In the genomic region with DNA sequence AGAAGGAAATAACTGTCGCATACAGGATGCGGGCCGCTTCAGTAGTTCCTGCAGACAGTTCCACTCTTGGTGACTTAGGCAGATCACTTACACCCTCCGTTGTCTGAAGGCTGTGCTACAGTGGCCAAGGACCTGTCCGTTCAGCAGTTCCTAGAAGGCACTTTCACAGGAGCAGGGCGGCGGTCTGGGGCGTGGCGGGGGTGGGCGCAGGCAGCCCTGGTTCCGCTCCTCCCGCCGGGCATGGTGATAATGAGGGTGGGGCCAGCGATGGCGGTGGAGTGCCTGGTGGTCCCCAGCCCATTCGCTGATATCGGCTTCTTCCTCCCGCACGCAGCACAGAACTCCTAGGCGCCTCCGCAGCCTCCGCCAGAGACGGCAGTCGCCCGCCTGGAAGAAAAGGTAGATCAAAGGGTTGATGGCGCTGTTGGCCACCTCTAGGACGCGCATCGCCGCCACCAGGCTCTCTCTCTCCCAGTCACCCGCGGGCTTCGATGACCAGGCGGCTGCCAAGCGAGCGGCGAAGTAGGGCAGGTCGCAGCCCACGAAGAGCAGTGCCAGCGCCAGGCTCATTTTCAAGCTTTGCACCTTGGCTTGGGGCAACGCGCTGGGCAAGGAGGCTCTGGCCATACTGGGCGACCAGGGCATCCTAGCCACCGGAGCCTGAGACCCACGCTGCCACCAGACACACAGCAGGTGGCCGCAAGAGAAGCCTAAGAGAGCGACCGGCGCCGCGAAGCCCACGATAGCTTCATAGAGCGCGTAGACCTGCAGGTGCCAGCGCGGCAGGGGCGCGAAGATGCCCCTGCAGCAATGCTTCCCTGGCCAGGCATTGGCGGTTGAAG, we compare ENCODE assay signal across 9 mouse cellular contexts. TPM values are rescaled to one million over a fixed set of nuclear protein-coding genes. Genes with fewer than 3 reads are reported as not detected.
DNase-seq lines count a peak whose midpoint lies in the region; ATAC-seq and TF ChIP-seq lines count a peak whose summit lies in the region.
"Had no signal": no experiment of that assay in that cellular context is flagged by ENCODE, and none has a peak within 500 bp of the region (broad histone marks: within the 10 kb centered on the region; RNA-seq: fewer than 3 reads in every experiment).

No protein-coding gene starts in this region.

- peak; percentile 54; the same call in 1 of the 2 replicates for ATAC-seq in embryonic facial prominence, embryonic 15.5 days (ENCODE audit: insufficient number of reproducible peaks, low FRiP score, low TSS enrichment, low read depth)
- peak; percentile 91 for ATAC-seq in liver, embryonic 16.5 days (ENCODE audit: low read depth)
- peak; percentile 76 for ATAC-seq in neural tube, embryonic 13.5 days (ENCODE audit: low read depth)

- WGBS in embryonic facial prominence, embryonic 15.5 days, result 1% methylated on average over 59 of the region's 59 CpGs
- under 1% methylated on average over 59 of the region's 59 CpGs for WGBS in liver, embryonic 16.5 days (ENCODE audit: insufficient replicate concordance)
- WGBS in neural tube, embryonic 13.5 days, result 1% methylated on average over 59 of the region's 59 CpGs

- H3K4me2 ChIP-seq in embryonic facial prominence, embryonic 15.5 days (replicated peaks), result peak overlapping the region; percentile 91
- peak overlapping the region; percentile 100 for H3K4me2 ChIP-seq in liver, embryonic 16.5 days (ENCODE audit: low read depth, low read length)
- peak overlapping the region; percentile 99 for H3K4me2 ChIP-seq in neural tube, embryonic 13.5 days

- no peak overlapping the region for H3K27ac ChIP-seq in bone marrow macrophage, adult 2 months (ENCODE audit: insufficient read depth, low read depth, low read length)
- H3K27ac ChIP-seq in embryonic facial prominence, embryonic 15.5 days (replicated peaks), result no peak overlapping the region
- peak overlapping the region; percentile 74 for H3K27ac ChIP-seq in liver, embryonic 16.5 days (ENCODE audit: low read length)
- H3K27ac ChIP-seq in neural tube, embryonic 13.5 days (replicated peaks), result peak overlapping the region; percentile 28; the same call in 1 of the 2 replicates

- intact Hi-C loops in heart, postnatal 14 days (cut with DNase I), result loop anchor here (10.0 kb wide), 1 partner anchor 71 kb away; no protein-coding TSS in a partner anchor

- H3K9me3 ChIP-seq in embryonic facial prominence, embryonic 15.5 days (replicated peaks), result no peaks in the 10 kb centered on the region
- H3K9me3 ChIP-seq in liver, embryonic 16.5 days (replicated peaks; ENCODE audit: control insufficient read depth, low read length), result no peaks in the 10 kb centered on the region
- H3K9me3 ChIP-seq in neural tube, embryonic 13.5 days, result no peaks in the 10 kb centered on the region

- H3K27me3 ChIP-seq in embryonic facial prominence, embryonic 15.5 days, result peaks cover 47% of the 10 kb centered on the region
- H3K27me3 ChIP-seq in liver, embryonic 16.5 days (ENCODE audit: control insufficient read depth, insufficient read depth, low read depth, low read length), result peaks cover 19% of the 10 kb centered on the region
- peaks cover 54% of the 10 kb centered on the region for H3K27me3 ChIP-seq in neural tube, embryonic 13.5 days

- H3K9ac ChIP-seq in embryonic facial prominence, embryonic 15.5 days, result no peak overlapping the region
- H3K9ac ChIP-seq in liver, embryonic 16.5 days (ENCODE audit: low read depth, low read length), result peak overlapping the region; percentile 59
- H3K9ac ChIP-seq in neural tube, embryonic 13.5 days, result peak overlapping the region; percentile 73

- DNase-seq in B cell, adult 2 months, result peak; percentile 28 to 34
- peak; percentile 7 to 8 for DNase-seq in heart, postnatal 14 days
- DNase-seq in kidney, postnatal 4 days, result peak; percentile 29 to 59
- DNase-seq in thymus, postnatal 36 days, result peak; percentile 4 to 12

- TF ChIP-seq CTCF in bone marrow macrophage, adult 2 months (IDR thresholded peaks at IDR 0.05; ENCODE audit: low read depth, low read length), result no peak

- peaks cover 6% of the 10 kb centered on the region for H3K4me1 ChIP-seq in bone marrow macrophage, adult 2 months (ENCODE audit: control insufficient read depth, insufficient read depth, low read length)
- peaks cover 16% of the 10 kb centered on the region for H3K4me1 ChIP-seq in embryonic facial prominence, embryonic 15.5 days
- H3K4me1 ChIP-seq in liver, embryonic 16.5 days (ENCODE audit: control insufficient read depth, low read depth, low read length), result peaks cover 26% of the 10 kb centered on the region
- peaks cover 19% of the 10 kb centered on the region for H3K4me1 ChIP-seq in neural tube, embryonic 13.5 days (replicated peaks)

- no peak for TF ChIP-seq POLR2A in bone marrow macrophage, adult 2 months (IDR thresholded peaks at IDR 0.05; ENCODE audit: borderline replicate concordance, low read depth, low read length)

- peak overlapping the region; percentile 61 for H3K4me3 ChIP-seq in bone marrow macrophage, adult 2 months (ENCODE audit: insufficient read depth, low read length)
- peak overlapping the region; percentile 47 for H3K4me3 ChIP-seq in embryonic facial prominence, embryonic 15.5 days (replicated peaks)
- peak overlapping the region; percentile 70 for H3K4me3 ChIP-seq in liver, embryonic 16.5 days (ENCODE audit: low read depth, low read length)
- peak overlapping the region; percentile 58 for H3K4me3 ChIP-seq in neural tube, embryonic 13.5 days

- no peaks in the 10 kb centered on the region for H3K36me3 ChIP-seq in embryonic facial prominence, embryonic 15.5 days
- no peaks in the 10 kb centered on the region for H3K36me3 ChIP-seq in liver, embryonic 16.5 days (ENCODE audit: control insufficient read depth, insufficient read depth)
- H3K36me3 ChIP-seq in neural tube, embryonic 13.5 days, result no peaks in the 10 kb centered on the region

RNA-seq across cellular contexts. Expression of a gene that starts 1.2 kb away (rescaled TPM):
- polyA plus RNA-seq in bone marrow macrophage, adult 2 months (2012; ENCODE audit: insufficient read depth, insufficient read length, missing spikeins), result not detected in 2 replicates
- polyA plus RNA-seq in embryonic facial prominence, embryonic 15.5 days (2015; fragmentation: Nextera tagmentation; extraction: Ambion mirVana), result not detected in 2 replicates
- not detected for total RNA-seq in heart, postnatal 14 days (2021)
- 1.8 TPM in 2 replicates for polyA plus RNA-seq in liver, embryonic 16.5 days (2015; fragmentation: Nextera tagmentation; extraction: Ambion mirVana)
- polyA plus RNA-seq in neural tube, embryonic 13.5 days (2015; fragmentation: Nextera tagmentation; extraction: Ambion mirVana), result 3.2 and 4.0 TPM in 2 replicates
- total RNA-seq: adrenal gland, adult 18-20 months had no signal

RNA-seq across cellular contexts. Expression of a gene that starts 37.1 kb away (rescaled TPM):
- polyA plus RNA-seq in bone marrow macrophage, adult 2 months (2012; ENCODE audit: insufficient read depth, insufficient read length, missing spikeins), result 15.3 and 24.7 TPM in 2 replicates
- 18.8 and 20.2 TPM in 2 replicates for polyA plus RNA-seq in embryonic facial prominence, embryonic 15.5 days (2015; fragmentation: Nextera tagmentation; extraction: Ambion mirVana)
- total RNA-seq in heart, postnatal 14 days (2021), result 10 to 100 TPM; 10.3 to 10.7 TPM
- polyA plus RNA-seq in liver, embryonic 16.5 days (2015; fragmentation: Nextera tagmentation; extraction: Ambion mirVana), result 120 and 140 TPM in 2 replicates
- 17.9 and 18.8 TPM in 2 replicates for polyA plus RNA-seq in neural tube, embryonic 13.5 days (2015; fragmentation: Nextera tagmentation; extraction: Ambion mirVana)

RNA-seq across cellular contexts. Expression of a gene that starts 42.8 kb away (rescaled TPM):
- 23.0 and 26.7 TPM in 2 replicates for polyA plus RNA-seq in bone marrow macrophage, adult 2 months (2012; ENCODE audit: insufficient read depth, insufficient read length, missing spikeins)
- 7.8 and 9.6 TPM in 2 replicates for polyA plus RNA-seq in embryonic facial prominence, embryonic 15.5 days (2015; fragmentation: Nextera tagmentation; extraction: Ambion mirVana)
- 1 to 10 TPM; 4.4 to 5.2 TPM for total RNA-seq in heart, postnatal 14 days (2021)
- 2.5 and 2.9 TPM in 2 replicates for polyA plus RNA-seq in liver, embryonic 16.5 days (2015; fragmentation: Nextera tagmentation; extraction: Ambion mirVana)
- 4.0 and 4.3 TPM in 2 replicates for polyA plus RNA-seq in neural tube, embryonic 13.5 days (2015; fragmentation: Nextera tagmentation; extraction: Ambion mirVana)

RNA-seq across cellular contexts. Expression of a gene that starts 42.9 kb away (rescaled TPM):
- polyA plus RNA-seq in bone marrow macrophage, adult 2 months (2012; ENCODE audit: insufficient read depth, insufficient read length, missing spikeins), result 8.6 and 10.6 TPM in 2 replicates
- polyA plus RNA-seq in embryonic facial prominence, embryonic 15.5 days (2015; fragmentation: Nextera tagmentation; extraction: Ambion mirVana), result 13.0 and 13.9 TPM in 2 replicates
- total RNA-seq in heart, postnatal 14 days (2021), result 10 to 100 TPM; 12.7 to 15.4 TPM
- polyA plus RNA-seq in liver, embryonic 16.5 days (2015; fragmentation: Nextera tagmentation; extraction: Ambion mirVana), result 4.3 and 5.1 TPM in 2 replicates
- polyA plus RNA-seq in neural tube, embryonic 13.5 days (2015; fragmentation: Nextera tagmentation; extraction: Ambion mirVana), result 9.6 and 10.3 TPM in 2 replicates

Comparison
In these comparisons a context has a peak if more than half of its experiments do, and no peak if none do; other contexts are left out.
1. H3K27ac ChIP-seq: peak in liver, embryonic 16.5 days (single experiment) and neural tube, embryonic 13.5 days (single experiment); none in bone marrow macrophage, adult 2 months (single experiment) and embryonic facial prominence, embryonic 15.5 days (single experiment).
2. Peak in every context shown above with its lines, with median percentiles within 50 percentile points of each other: DNase-seq, H3K4me3 ChIP-seq, ATAC-seq and H3K4me2 ChIP-seq.